Mouse (Mus musculus) embryonic fibroblast, embryonic 13.5 days (primary cell): ENCODE results near the gene Slc22a15. TPM values are rescaled to one million over a fixed set of nuclear protein-coding genes. Genes with fewer than 3 reads are reported as not detected.
A peak's percentile ranks its signal among the peaks of the same experiment; 100 is the strongest.

Experiments
- H3K27ac ChIP-seq: 2 replicates; pipeline ENCODE4 v1.5.1; 2012; ENCODE audit warnings: low read length, control low read depth, inconsistent platforms; ENCODE audit not compliant: insufficient read depth
- H3K4me1 ChIP-seq: 2 replicates; pipeline ENCODE4 v1.6.1; 2011; ENCODE audit warnings: low read length; ENCODE audit not compliant: control insufficient read depth, insufficient read depth
- H3K4me3 ChIP-seq: 2 replicates; pipeline ENCODE4 v1.5.1; 2011; ENCODE audit warnings: mild to moderate bottlenecking, control low read depth, low read length; ENCODE audit not compliant: insufficient read depth
- CTCF ChIP-seq: IDR thresholded peaks from 2 replicates; pipeline ENCODE4 v1.5.1; 2011; ENCODE audit warnings: mild to moderate bottlenecking, control low read depth, low read length, moderate library complexity, borderline replicate concordance; ENCODE audit not compliant: insufficient read depth
- POLR2A ChIP-seq: IDR thresholded peaks from 2 replicates; pipeline ENCODE4 v1.6.1; 2011; ENCODE audit warnings: low read depth, mild to moderate bottlenecking, control low read depth, low read length, moderate library complexity
- polyA plus RNA-seq: library from polyadenylated mRNA; stranded (reverse); fragments of >200 nt; gene quantifications from 2 replicates; pipeline ENCODE4 v1.2.4, GENCODE M21; 2011; ENCODE audit warnings: low read depth; ENCODE audit not compliant: missing spikeins, insufficient read length

The Slc22a15 gene
- polyA plus RNA-seq, 1 experiment = 8.1 TPM

DNA sequence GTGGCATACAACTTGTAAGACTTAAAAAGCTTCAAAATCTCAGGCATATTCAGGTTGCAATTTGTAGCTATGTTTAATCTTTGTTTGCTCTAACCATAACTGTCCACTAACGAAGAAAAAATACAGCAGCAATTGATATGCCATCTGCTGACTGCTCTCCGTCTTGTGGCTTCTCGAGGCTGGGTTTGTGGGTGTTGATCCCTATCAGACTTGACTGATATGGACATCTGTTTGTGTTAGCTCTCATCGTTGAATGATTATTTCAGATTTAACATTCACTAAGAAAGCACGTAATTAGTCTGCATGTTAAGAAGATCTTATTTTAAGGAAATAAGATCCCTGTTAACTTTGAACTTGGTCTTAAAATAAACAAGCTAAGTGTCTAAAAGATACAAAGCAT is 7.7 kb downstream of the Slc22a15 start:
- H3K4me1 ChIP-seq = peaks cover 6% of the 10 kb centered on the region
- no peak overlapping the region for H3K4me3 ChIP-seq
- no peak overlapping the region for H3K27ac ChIP-seq
- TF ChIP-seq CTCF = no peak
- TF ChIP-seq POLR2A = no peak

DNA sequence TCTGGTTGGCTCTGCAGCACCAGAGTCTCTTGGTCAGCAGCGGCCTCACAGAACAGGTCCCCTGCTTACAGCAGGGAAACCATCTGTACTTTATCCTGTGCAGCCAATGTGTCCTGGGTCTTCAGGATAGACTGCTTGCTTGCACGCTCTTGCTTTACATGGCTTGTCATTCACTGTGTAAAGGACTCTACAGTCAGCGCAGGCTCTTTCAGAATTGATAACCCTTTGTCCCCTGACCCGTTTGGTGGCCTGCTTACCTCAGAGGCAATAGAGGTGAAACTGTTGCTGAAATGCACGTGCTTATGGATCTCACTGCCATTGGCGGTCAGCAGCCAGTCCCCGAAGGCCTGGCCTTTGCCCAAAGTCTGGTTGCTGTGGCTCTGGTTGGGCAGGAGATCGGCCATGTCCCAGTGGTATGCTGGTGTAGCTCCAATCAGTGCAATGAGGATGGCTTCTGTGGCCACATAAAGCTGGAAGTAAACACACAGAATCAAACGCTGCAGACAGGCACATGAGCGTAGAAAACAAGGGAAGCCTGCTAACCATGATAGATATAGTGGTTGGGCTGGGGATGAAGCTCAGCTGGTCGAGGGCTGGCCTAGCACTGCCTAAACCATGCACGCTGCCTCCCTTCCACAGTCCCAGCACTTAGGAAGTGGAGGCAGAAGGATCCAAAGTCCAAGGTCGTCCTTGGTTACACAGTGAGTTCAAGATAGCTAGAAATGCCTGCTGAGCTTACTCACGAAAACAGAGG is 9.0 kb downstream of the Slc22a15 start:
- TF ChIP-seq CTCF = no peak
- H3K27ac ChIP-seq = no peak overlapping the region
- no peak overlapping the region for H3K4me3 ChIP-seq
- H3K4me1 ChIP-seq = peaks cover 6% of the 10 kb centered on the region

DNA sequence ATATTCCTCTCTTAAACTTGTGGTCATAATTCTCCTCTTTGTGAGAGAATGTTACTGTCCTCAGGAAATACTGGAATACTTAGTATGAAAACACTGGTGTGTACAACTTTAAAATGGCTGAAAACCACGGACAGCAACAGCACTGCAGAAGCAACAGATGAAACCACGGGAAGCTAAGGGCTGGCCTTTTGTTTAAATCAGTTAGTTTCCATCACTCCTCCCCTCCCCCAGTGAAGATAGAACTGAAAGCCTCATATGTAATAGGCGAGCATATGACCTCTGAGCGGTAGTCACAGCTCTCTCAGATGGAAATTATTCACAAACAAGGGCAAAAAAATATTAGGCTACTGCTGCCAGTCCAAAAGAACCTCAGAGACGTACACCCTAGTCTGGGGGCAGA is 10.0 kb downstream of the Slc22a15 start:
- Histone ChIP-seq H3K4me1 (peaks cover 6% of the 10 kb centered on the region), H3K4me3 (no peak overlapping the region), H3K27ac (no peak overlapping the region)
- no peak for TF ChIP-seq POLR2A
- no peak for TF ChIP-seq CTCF

DNA sequence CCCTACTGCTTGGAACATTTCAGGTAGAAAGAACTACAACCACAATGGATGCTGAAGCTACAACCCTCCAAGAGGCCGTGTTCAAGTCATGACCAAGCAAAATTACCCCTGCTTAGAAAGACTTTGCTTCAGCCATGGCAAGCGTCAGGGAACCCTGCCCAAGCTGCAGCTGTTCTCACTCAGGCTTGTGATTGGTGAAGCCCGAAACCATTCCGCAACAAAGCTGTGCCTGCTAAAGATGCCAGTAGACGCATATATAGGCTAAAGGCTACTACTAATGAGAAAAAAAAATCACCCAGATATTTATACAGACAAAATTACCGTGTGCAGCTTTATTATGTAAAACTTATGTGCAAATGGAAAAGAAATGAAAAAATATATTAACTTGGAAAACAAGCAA is 12.2 kb downstream of the Slc22a15 start:
- H3K27ac ChIP-seq = no peak overlapping the region
- no peak overlapping the region for H3K4me3 ChIP-seq
- no peaks in the 10 kb centered on the region for H3K4me1 ChIP-seq
- no peak for TF ChIP-seq CTCF
- no peak for TF ChIP-seq POLR2A

DNA sequence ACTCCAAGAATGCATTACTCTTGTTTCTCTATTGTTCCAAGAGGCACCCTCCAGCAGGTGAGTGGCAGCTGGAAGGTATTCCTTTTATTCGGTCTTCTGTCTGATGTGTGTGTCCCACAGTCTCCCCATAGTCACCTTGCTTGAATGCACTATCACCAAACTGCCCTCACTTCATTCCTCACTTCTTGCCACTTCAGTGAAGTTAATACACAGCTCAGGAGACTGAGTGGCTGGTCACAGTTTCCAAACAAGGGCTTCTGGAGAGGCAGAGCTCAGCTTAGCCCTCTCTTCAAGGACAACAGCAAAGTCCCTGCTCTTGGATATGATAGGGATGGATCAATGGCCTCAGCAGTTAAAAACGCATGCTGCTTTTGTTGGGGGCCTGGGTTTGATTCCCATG is 17.2 kb downstream of the Slc22a15 start:
- Histone ChIP-seq H3K4me1 (no peaks in the 10 kb centered on the region), H3K27ac (no peak overlapping the region), H3K4me3 (no peak overlapping the region)
- TF ChIP-seq CTCF (no peak), POLR2A (no peak)

DNA sequence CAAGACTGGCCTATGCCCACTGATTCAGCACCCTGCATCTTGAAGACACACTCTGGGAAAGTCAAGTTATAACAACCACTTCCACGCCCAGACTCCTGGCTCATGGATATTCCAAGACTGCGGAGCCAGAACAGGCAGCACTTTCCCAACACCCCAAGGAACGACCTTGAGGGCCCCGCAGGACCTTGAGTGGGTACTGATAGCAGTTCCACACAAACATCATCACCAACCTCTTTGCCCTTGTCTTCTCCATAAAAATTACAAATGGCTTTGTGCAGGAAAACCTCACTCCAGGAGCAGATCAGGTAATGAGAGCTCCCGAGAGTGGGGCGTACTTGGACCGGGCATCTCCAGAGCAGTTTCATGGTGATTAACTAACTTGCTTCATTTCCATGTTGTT is 19.5 kb downstream of the Slc22a15 start:
- Histone ChIP-seq H3K27ac (no peak overlapping the region), H3K4me3 (no peak overlapping the region), H3K4me1 (no peaks in the 10 kb centered on the region)
- no peak for TF ChIP-seq POLR2A

DNA sequence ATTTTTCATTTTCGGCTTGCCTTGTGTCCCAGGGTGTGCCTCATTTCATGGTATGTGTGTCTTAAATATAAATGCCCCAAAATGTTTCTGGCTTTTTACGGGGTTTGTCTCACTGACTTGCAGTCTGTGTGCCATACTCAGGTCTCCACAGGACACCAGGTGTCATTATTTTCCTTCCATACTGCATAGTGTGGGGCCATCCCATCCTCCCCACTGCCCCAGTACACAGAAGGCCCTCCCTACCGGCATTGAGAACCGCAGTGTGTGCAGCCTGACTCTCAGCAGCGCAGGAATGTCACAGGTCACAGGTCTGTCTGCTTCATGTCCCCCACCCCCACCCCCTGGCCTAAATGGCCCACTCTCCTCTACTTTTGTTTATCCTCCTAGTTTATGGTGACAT is 21.2 kb downstream of the Slc22a15 start:
- Histone ChIP-seq H3K4me1 (no peaks in the 10 kb centered on the region), H3K27ac (no peak overlapping the region), H3K4me3 (no peak overlapping the region)
- TF ChIP-seq CTCF (no peak), POLR2A (no peak)

DNA sequence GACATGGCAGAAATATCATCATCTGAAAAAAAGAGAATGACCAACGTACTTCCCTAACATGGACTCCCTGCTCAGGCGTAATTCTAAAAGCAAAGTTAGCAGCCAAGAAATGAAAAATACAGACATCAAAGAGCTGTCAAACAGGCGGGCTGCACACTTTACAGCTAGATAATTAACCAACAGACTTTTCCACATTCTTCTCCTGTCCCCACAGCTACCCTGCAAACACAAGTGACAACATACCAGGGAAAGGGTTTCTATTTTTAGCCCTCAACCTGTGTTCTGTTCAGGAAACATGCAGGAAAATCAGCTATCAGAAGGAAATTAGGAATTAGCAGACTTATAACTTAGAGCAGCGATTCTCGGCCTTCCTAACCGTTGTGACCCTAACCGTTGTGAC is 21.9 kb downstream of the Slc22a15 start:
- H3K27ac ChIP-seq = no peak overlapping the region
- no peak overlapping the region for H3K4me3 ChIP-seq
- no peaks in the 10 kb centered on the region for H3K4me1 ChIP-seq
- TF ChIP-seq POLR2A (no peak), CTCF (no peak)

DNA sequence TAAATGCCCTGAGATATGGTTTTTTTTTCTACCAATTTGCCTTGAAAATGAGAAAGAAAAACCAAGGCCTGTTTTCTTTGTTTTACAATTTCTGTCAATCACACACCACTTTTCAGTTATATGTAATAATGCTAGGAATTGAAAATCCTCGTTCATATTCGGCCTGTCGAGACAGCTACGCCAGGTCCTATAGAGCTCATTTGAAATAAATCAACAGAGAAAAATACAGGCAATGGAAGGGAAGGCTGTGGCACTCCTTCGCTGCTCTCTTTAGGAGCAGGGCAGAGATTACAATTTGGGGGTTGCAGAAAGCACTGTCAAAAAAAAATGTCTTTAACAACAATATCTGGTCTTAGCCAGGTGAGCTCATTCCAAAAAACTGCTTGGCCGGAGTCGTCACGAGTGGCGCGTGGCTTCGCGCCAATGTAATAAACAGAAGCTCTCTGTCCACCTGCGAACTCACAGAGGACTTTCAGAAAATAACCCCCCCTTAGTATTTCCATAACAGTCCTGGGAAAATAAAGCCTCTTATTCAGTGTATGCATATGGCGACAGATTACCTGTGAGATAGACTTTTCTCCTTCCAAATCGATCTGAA is 26.8 kb downstream of the Slc22a15 start:
- no peak for TF ChIP-seq CTCF
- TF ChIP-seq POLR2A = no peak
- H3K4me3 ChIP-seq = no peak overlapping the region
- no peaks in the 10 kb centered on the region for H3K4me1 ChIP-seq
- H3K27ac ChIP-seq = no peak overlapping the region

DNA sequence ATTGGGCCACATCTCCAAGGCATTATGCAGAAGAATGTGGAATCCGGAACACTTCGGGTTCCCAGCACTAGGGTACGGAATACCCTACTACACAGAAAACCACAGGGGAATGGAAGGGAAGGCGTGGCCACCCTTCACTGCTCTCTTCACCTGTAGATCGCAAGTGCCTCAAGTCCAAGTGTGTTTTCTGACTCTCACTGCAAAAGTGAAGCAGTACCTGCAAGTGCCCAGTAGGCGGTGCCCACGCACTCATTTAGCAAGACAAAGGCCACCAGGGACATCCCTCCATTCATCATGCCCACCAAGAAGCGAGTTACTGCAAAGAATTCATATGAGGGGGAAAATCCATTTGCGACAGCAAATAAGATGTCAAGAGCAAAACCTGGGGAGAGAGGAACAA is 27.4 kb downstream of the Slc22a15 start:
- Histone ChIP-seq H3K4me3 (no peak overlapping the region), H3K4me1 (no peaks in the 10 kb centered on the region), H3K27ac (no peak overlapping the region)
- TF ChIP-seq CTCF = peak; percentile 89; the same call in 1 of the 2 replicates
- TF ChIP-seq POLR2A = no peak

DNA sequence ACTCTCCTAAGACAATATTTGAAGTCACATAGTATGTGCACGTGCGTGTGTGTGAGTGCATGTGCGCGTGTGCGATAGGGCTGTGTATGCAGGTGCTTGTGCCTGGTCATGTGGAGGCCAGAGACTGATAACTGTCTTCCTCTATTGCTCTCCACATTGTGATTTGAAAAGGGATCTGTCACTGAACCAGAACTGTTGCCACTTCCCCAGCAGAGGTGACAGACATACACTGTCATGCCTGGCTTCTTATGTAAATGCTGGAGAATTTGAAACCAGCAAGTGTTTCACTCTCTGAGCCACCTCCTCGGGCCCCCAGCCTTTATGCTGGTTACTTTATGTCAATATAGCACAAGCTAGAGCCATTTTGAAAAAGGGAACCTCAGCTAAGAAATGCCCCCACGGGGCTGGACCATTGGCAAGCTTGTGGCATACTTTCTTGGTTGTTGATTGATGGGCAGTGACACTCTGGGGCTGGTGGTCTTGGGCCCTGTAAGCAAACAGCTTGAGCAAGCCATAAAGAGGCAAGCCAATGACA is 28.8 kb downstream of the Slc22a15 start:
- H3K27ac ChIP-seq = no peak overlapping the region
- no peak for TF ChIP-seq CTCF
- no peak overlapping the region for H3K4me3 ChIP-seq
- H3K4me1 ChIP-seq = no peaks in the 10 kb centered on the region
